Mouse (Mus musculus) brain, embryonic 14.5 days (tissue): ENCODE data around the gene Mad2l1bp.

Source experiments
- CTCF ChIP-seq: fragments of 200-500 bp; IDR thresholded peaks from 2 replicates; pipeline ENCODE4 v1.5.1; 2012; ENCODE audit warnings: inconsistent platforms, mild to moderate bottlenecking, moderate library complexity, borderline replicate concordance; ENCODE audit not compliant: insufficient read depth, insufficient read length; ENCODE audit errors: extremely low read depth
- POLR2A ChIP-seq: fragments of 200-500 bp; IDR thresholded peaks from 2 replicates; pipeline ENCODE4 v1.6.1; 2012; ENCODE audit warnings: mild to moderate bottlenecking, inconsistent platforms, borderline replicate concordance; ENCODE audit not compliant: poor library complexity, insufficient read depth, insufficient read length, severe bottlenecking; ENCODE audit errors: extremely low read depth

- TF ChIP-seq CTCF, result no peak
- TF ChIP-seq POLR2A, result no peak
Observed at GRCm38 (mm10) chr17:46129741-46130498, 23.4 kb downstream of the Mad2l1bp start.
